Mouse (Mus musculus) MEL (cell line): Measurements from ENCODE around the gene Dhx58. TPM values are rescaled to one million over a fixed set of nuclear protein-coding genes. Genes with fewer than 3 reads are reported as not detected.

Experiments used
- DNase-seq: peaks from one replicate; pipeline ENCODE4 v3.0.0; 2011; ENCODE audit warnings: low read depth, low spot score
- H3K27ac ChIP-seq: 2 replicates; pipeline ENCODE4 v1.5.1; 2012; ENCODE audit warnings: low read depth, mild to moderate bottlenecking, control low read depth, low read length, moderate library complexity; ENCODE audit not compliant: control insufficient read depth
- H3K27me3 ChIP-seq, 2 experiments: fragments of 150-350 bp in 1 of 2; sonication (generic) in 1 of 2; 2 replicates each; pipeline ENCODE4 v1.6.1; 2012; ENCODE audit warnings: low read length in 2 of 2, mild to moderate bottlenecking in 2 of 2, improper control_type of control experiment in 1 of 2, moderate library complexity in 1 of 2; ENCODE audit not compliant: insufficient read depth in 2 of 2, control insufficient read depth in 1 of 2
- H3K36me3 ChIP-seq, 2 experiments: 2 replicates each; pipeline ENCODE4 v1.6.1; 2012 to 2014; ENCODE audit warnings: low read length in 2 of 2, improper control_type of control experiment in 1 of 2, inconsistent platforms in 1 of 2, mild to moderate bottlenecking in 1 of 2; ENCODE audit not compliant: insufficient read depth in 2 of 2, control insufficient read depth in 1 of 2
- H3K4me1 ChIP-seq, 2 experiments: fragments of 150-350 bp in 1 of 2; sonication (generic) in 1 of 2; 2 replicates each; pipeline ENCODE4 v1.6.1; 2012; ENCODE audit warnings: low read length in 2 of 2, improper control_type of control experiment in 1 of 2, mild to moderate bottlenecking in 1 of 2; ENCODE audit not compliant: insufficient read depth in 2 of 2, control insufficient read depth in 1 of 2
- H3K4me3 ChIP-seq, 2 experiments: fragments of 150-350 bp in 1 of 2; sonication (generic) in 1 of 2; 2 replicates each; pipeline ENCODE4 v1.5.1; 2012; ENCODE audit warnings: low read depth in 2 of 2, low read length in 2 of 2, mild to moderate bottlenecking in 2 of 2, moderate library complexity in 2 of 2, control low read depth in 1 of 2, improper control_type of control experiment in 1 of 2; ENCODE audit not compliant: control insufficient read depth in 1 of 2, insufficient read depth in 1 of 2
- H3K79me2 ChIP-seq: 2 replicates; pipeline ENCODE4 v1.6.1; 2012; ENCODE audit warnings: mild to moderate bottlenecking, low read length, moderate library complexity; ENCODE audit not compliant: control insufficient read depth, poor library complexity, insufficient read depth
- H3K9ac ChIP-seq: 2 replicates; pipeline ENCODE4 v1.6.1; 2012; ENCODE audit warnings: low read depth, mild to moderate bottlenecking, control low read depth, low read length, moderate library complexity; ENCODE audit not compliant: control insufficient read depth, poor library complexity, severe bottlenecking
- H3K9me3 ChIP-seq: fragments of 150-350 bp; sonication (generic); replicated peaks from 2 replicates; pipeline ENCODE4 v1.6.1; 2012; ENCODE audit warnings: mild to moderate bottlenecking, low read length, improper control_type of control experiment, moderate library complexity; ENCODE audit not compliant: insufficient read depth
- CHD2 ChIP-seq: IDR thresholded peaks from 2 replicates; pipeline ENCODE4 v1.6.1; 2011; ENCODE audit warnings: low read length, improper control_type of control experiment
- CTCF ChIP-seq, 3 experiments: IDR thresholded peaks in 2 of 3; conservative IDR thresholded peaks in 1 of 3; 2 replicates each; pipeline ENCODE4 v1.5.1; 2011 to 2012; ENCODE audit warnings: low read length in 3 of 3, low read depth in 2 of 3, mild to moderate bottlenecking in 2 of 3, improper control_type of control experiment in 1 of 3, inconsistent platforms in 1 of 3, mixed read lengths in 1 of 3, moderate library complexity in 1 of 3; ENCODE audit not compliant: control insufficient read depth in 1 of 3, insufficient read depth in 1 of 3, poor library complexity in 1 of 3, severe bottlenecking in 1 of 3
- E2F4 ChIP-seq: IDR thresholded peaks from 2 replicates; pipeline ENCODE4 v1.6.1; 2011; ENCODE audit warnings: low read depth, low read length, improper control_type of control experiment, borderline replicate concordance
- EP300 ChIP-seq, 2 experiments: IDR thresholded peaks; 2 replicates each; pipeline ENCODE4 v1.6.1; 2011; ENCODE audit warnings: improper control_type of control experiment in 2 of 2, low read length in 2 of 2, low read depth in 1 of 2, mild to moderate bottlenecking in 1 of 2
- ETS1 ChIP-seq: IDR thresholded peaks from 2 replicates; pipeline ENCODE4 v1.6.1; 2012; ENCODE audit warnings: low read depth, mild to moderate bottlenecking, inconsistent platforms, low read length, improper control_type of control experiment, moderate library complexity
- GABPA ChIP-seq: IDR thresholded peaks from 2 replicates; pipeline ENCODE4 v1.6.1; 2012; ENCODE audit warnings: low read depth, mild to moderate bottlenecking, inconsistent platforms, low read length, improper control_type of control experiment, moderate library complexity
- GATA1 ChIP-seq: IDR thresholded peaks from 2 replicates; pipeline ENCODE4 v1.6.1; 2011; ENCODE audit warnings: low read depth, low read length, improper control_type of control experiment
- HCFC1 ChIP-seq: IDR thresholded peaks from 2 replicates; pipeline ENCODE4 v1.6.1; 2012; ENCODE audit warnings: low read depth, mild to moderate bottlenecking, inconsistent platforms, low read length, improper control_type of control experiment, moderate library complexity
- JUND ChIP-seq: IDR thresholded peaks from 2 replicates; pipeline ENCODE4 v1.6.1; 2011; ENCODE audit warnings: low read depth, mild to moderate bottlenecking, improper control_type of control experiment, low read length
- KAT2A ChIP-seq: conservative IDR thresholded peaks from 2 replicates; pipeline ENCODE4 v1.6.1; 2012; ENCODE audit warnings: low read depth, low read length, improper control_type of control experiment, inconsistent platforms
- MAFK ChIP-seq: IDR thresholded peaks from 2 replicates; pipeline ENCODE4 v1.6.1; 2011; ENCODE audit warnings: low read depth, mild to moderate bottlenecking, low read length, improper control_type of control experiment, borderline replicate concordance
- MAX ChIP-seq: IDR thresholded peaks from 2 replicates; pipeline ENCODE4 v1.6.1; 2011; ENCODE audit warnings: low read length, improper control_type of control experiment
- NELFE ChIP-seq: IDR thresholded peaks from 2 replicates; pipeline ENCODE4 v1.6.1; 2011; ENCODE audit warnings: low read depth, low read length, improper control_type of control experiment
- NRF1 ChIP-seq: IDR thresholded peaks from 2 replicates; pipeline ENCODE4 v1.6.1; 2014; ENCODE audit warnings: low read depth, mild to moderate bottlenecking, inconsistent platforms, low read length, improper control_type of control experiment, moderate library complexity; ENCODE audit not compliant: poor library complexity, insufficient read depth, severe bottlenecking
- POLR2A ChIP-seq, 2 experiments: IDR thresholded peaks; 2 replicates each; pipeline ENCODE4 v1.6.1; 2011 to 2012; ENCODE audit warnings: low read length in 2 of 2, mild to moderate bottlenecking in 2 of 2, control low read depth in 1 of 2, improper control_type of control experiment in 1 of 2, low read depth in 1 of 2, moderate library complexity in 1 of 2; ENCODE audit not compliant: control insufficient read depth in 1 of 2, insufficient read depth in 1 of 2, poor library complexity in 1 of 2
- SIN3A ChIP-seq: IDR thresholded peaks from 2 replicates; pipeline ENCODE4 v1.6.1; 2012; ENCODE audit warnings: low read length, improper control_type of control experiment, inconsistent platforms
- SMC3 ChIP-seq: IDR thresholded peaks from 2 replicates; pipeline ENCODE4 v1.6.1; 2011; ENCODE audit warnings: low read depth, low read length, improper control_type of control experiment
- TAL1 ChIP-seq: IDR thresholded peaks from 2 replicates; pipeline ENCODE4 v1.6.1; 2012; ENCODE audit warnings: mild to moderate bottlenecking, inconsistent platforms, low read length, moderate library complexity, mixed read lengths
- TCF12 ChIP-seq: IDR thresholded peaks from 2 replicates; pipeline ENCODE4 v1.6.1; 2014; ENCODE audit warnings: low read depth, mild to moderate bottlenecking, inconsistent platforms, low read length, improper control_type of control experiment, moderate library complexity
- USF1 ChIP-seq: IDR thresholded peaks from 2 replicates; pipeline ENCODE4 v1.6.1; 2014; ENCODE audit warnings: low read depth, mild to moderate bottlenecking, inconsistent platforms, low read length, improper control_type of control experiment, moderate library complexity
- USF2 ChIP-seq, 2 experiments: IDR thresholded peaks; 2 replicates each; pipeline ENCODE4 v1.6.1; 2011 to 2012; ENCODE audit warnings: improper control_type of control experiment in 2 of 2, low read length in 2 of 2, borderline replicate concordance in 1 of 2, inconsistent platforms in 1 of 2, low read depth in 1 of 2, mild to moderate bottlenecking in 1 of 2; ENCODE audit not compliant: insufficient read depth in 1 of 2
- ZC3H11A ChIP-seq: IDR thresholded peaks from 2 replicates; pipeline ENCODE4 v1.6.1; 2012; ENCODE audit warnings: low read depth, mild to moderate bottlenecking, inconsistent platforms, low read length, improper control_type of control experiment
- ZMIZ1 ChIP-seq: IDR thresholded peaks from 2 replicates; pipeline ENCODE4 v1.6.1; 2012; ENCODE audit warnings: low read depth, mild to moderate bottlenecking, inconsistent platforms, low read length, improper control_type of control experiment, moderate library complexity
- ZNF384 ChIP-seq: IDR thresholded peaks from 2 replicates; pipeline ENCODE4 v1.6.1; 2012; ENCODE audit warnings: low read depth, mild to moderate bottlenecking, inconsistent platforms, low read length, improper control_type of control experiment
- polyA plus RNA-seq, 2 experiments: library from polyadenylated mRNA; stranded (reverse) in 1 of 2; unstranded in 1 of 2; fragments of >175 nt in 1 of 2; fragments of >200 nt in 1 of 2; gene quantifications; 2 replicates each; pipeline versions ENCODE4 v1.2.1 to v1.2.4; 2012; ENCODE audit warnings: low replicate concordance in 2 of 2, low read depth in 1 of 2; ENCODE audit not compliant: insufficient read length in 2 of 2, insufficient read depth in 1 of 2, missing spikeins in 1 of 2
- total RNA-seq: library from RNA; depleted of rRNA; stranded (reverse); fragments of 300-350 nt; gene quantifications from 2 replicates; pipeline ENCODE4 v1.2.3, GENCODE M21; 2012

The Dhx58 gene
- total and polyA plus RNA-seq, 3 experiments, result 3.6 to 3.9 TPM; not detected in 1

DNA sequence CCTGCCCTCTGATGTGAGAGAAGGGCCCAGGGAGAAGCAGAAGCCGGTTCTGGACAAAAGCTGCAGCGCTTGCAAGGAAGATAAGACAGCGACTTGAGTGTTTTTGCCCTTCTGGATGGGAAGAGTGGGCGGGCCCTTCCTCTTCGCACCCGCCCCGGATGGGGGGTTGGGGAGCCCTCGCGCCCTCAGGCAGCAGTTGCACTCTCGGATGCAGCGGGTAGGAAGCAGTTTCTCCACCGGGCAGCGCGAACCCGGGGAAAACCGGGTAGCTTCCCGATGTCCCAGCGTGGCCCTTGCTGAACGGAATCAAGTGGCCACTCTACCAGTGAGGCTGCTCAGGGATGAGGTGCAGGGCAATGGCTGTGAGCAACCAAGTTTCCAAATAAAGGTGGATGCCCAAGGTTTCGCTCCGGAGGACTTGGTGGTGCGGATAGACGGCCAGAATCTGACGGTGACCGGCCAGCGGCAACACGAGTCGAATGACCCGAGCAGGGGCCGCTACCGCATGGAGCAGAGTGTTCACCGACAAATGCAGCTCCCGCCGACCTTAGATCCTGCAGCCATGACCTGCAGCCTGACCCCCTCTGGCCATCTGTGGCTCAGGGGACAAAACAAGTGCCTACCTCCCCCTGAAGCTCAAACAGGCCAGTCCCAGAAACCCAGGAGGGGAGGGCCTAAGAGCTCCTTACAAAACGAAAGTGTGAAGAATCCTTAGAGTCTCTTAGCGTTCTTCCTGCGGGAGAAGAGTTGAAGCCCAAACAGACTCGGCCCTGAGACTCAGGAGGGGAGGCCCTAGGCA lies 9.9 kb upstream of the Dhx58 start, which contains the start of gene Hspb9 (continued):
- TF ChIP-seq MAFK, result no peak
- peak; percentile 54 for TF ChIP-seq CHD2
- TF ChIP-seq ZNF384, result no peak; the same call in 1 of the 2 replicates
- peak; percentile 57; the same call in 1 of the 2 replicates for TF ChIP-seq ZMIZ1
- TF ChIP-seq ZC3H11A, result no peak
- TF ChIP-seq HCFC1, result peak; percentile 74
- TF ChIP-seq GABPA, result no peak
- TF ChIP-seq USF1, result no peak; the same call in 1 of the 2 replicates
- TF ChIP-seq USF2 (IDR thresholded peaks at IDR 0.05; ENCODE audit: borderline replicate concordance in 1 of 2, insufficient read depth in 1 of 2, low read depth in 1 of 2, low read length in 2 of 2), result no peak
- TF ChIP-seq SMC3, result no peak; the same call in none of the 2 replicates
- TF ChIP-seq MAX, result peak; percentile 56
- TF ChIP-seq JUND, result no peak
- TF ChIP-seq TAL1, result peak; percentile 70

- Histone ChIP-seq H3K9ac (peak overlapping the region; percentile 52), H3K27me3 (no peaks in the 10 kb centered on the region), H3K36me3 (peaks cover 4 to 28% of the 10 kb centered on the region in 2 experiments), H3K4me1 (peaks cover 5 to 27% of the 10 kb centered on the region in 2 experiments; a peak in 3 of 4 replicates), H3K79me2 (peaks cover 13% of the 10 kb centered on the region), H3K27ac (peak overlapping the region; percentile 79), H3K4me3 (peak overlapping the region in 1 of 2 experiments; percentile 10; a peak in 1 of 4 replicates), H3K9me3 (no peaks in the 10 kb centered on the region)
- no peak for DNase-seq
- TF ChIP-seq MAX (no peak), E2F4 (no peak), SMC3 (no peak), KAT2A (no peak), ETS1 (no peak), EP300 (IDR thresholded peaks at IDR 0.05; ENCODE audit: low read depth in 1 of 2, low read length in 2 of 2) (no peak), ZNF384 (no peak), GATA1 (no peak), POLR2A (IDR thresholded peaks at IDR 0.05; ENCODE audit: control insufficient read depth in 1 of 2, insufficient read depth in 1 of 2, low read depth in 1 of 2, low read length in 2 of 2, poor library complexity in 1 of 2) (no peak), NELFE (no peak), USF2 (IDR thresholded peaks at IDR 0.05; ENCODE audit: borderline replicate concordance in 1 of 2, insufficient read depth in 1 of 2, low read depth in 1 of 2, low read length in 2 of 2) (no peak), CTCF (IDR thresholded peaks at IDR 0.05 in 2 of 3, conservative IDR thresholded peaks at IDR 0.05 in 1 of 3; ENCODE audit: control insufficient read depth in 1 of 3, insufficient read depth in 1 of 3, low read depth in 2 of 3, low read length in 3 of 3, poor library complexity in 1 of 3, severe bottlenecking in 1 of 3) (no peak), SIN3A (no peak), TAL1 (no peak), TCF12 (no peak), JUND (no peak), USF1 (no peak), NRF1 (no peak), MAFK (no peak)
These were observed 9.1 kb upstream of the Dhx58 start for GRCm38 (mm10) chr11:100713174-100713573.
